Mouse (Mus musculus) myocyte (in vitro differentiated cells): ENCODE data around the gene Basp1.

ENCODE experiments used
- E2F4 ChIP-seq: IDR thresholded peaks from one replicate; pipeline ENCODE4 v1.6.1; 2011; ENCODE audit warnings: mild to moderate bottlenecking, control low read depth, moderate library complexity; ENCODE audit not compliant: insufficient read depth
- MAX ChIP-seq: IDR thresholded peaks from one replicate; pipeline ENCODE4 v1.6.1; 2011; ENCODE audit warnings: low read depth, mild to moderate bottlenecking, control low read depth
- POLR2A ChIP-seq: IDR thresholded peaks from one replicate; pipeline ENCODE4 v1.6.1; 2011; ENCODE audit warnings: low read depth, mild to moderate bottlenecking, control low read depth, moderate library complexity; ENCODE audit not compliant: insufficient read length
- REST ChIP-seq: IDR thresholded peaks from one replicate; pipeline ENCODE4 v1.6.1; 2011; ENCODE audit warnings: mild to moderate bottlenecking, control low read depth, moderate library complexity; ENCODE audit not compliant: insufficient read depth, insufficient read length

- no peak for TF ChIP-seq REST
- TF ChIP-seq POLR2A, result no peak
- TF ChIP-seq MAX, result no peak
- TF ChIP-seq E2F4, result no peak
These were observed 48.6 kb upstream of the Basp1 start for GRCm38 (mm10) chr15:25462056-25462762.
